Mouse (Mus musculus) heart, adult 2 months (tissue): ENCODE data around the gene A730071L15Rik.

Experiments
- CTCF ChIP-seq: fragments of 200-600 bp; IDR thresholded peaks from 2 replicates; pipeline ENCODE4 v1.8.1; 2022; ENCODE audit warnings: antibody characterized with exemption, mild to moderate bottlenecking, moderate library complexity
- POLR2A ChIP-seq: fragments of 200-500 bp; IDR thresholded peaks from 2 replicates; pipeline ENCODE4 v1.6.1; 2011; ENCODE audit warnings: mild to moderate bottlenecking, low read depth, low read length, control low read depth; ENCODE audit not compliant: insufficient read depth

GRCm38 (mm10) chr11:6184202-6184935 lies 15.5 kb upstream of the A730071L15Rik start:
- TF ChIP-seq POLR2A (no peak), CTCF (no peak)
